Mouse (Mus musculus) cortical plate, adult 2 months (tissue): ENCODE measurements around the gene P4ha3.

Experiments
- CTCF ChIP-seq: fragments of 200-500 bp; IDR thresholded peaks from 2 replicates; pipeline ENCODE4 v1.5.1; 2011; ENCODE audit warnings: mild to moderate bottlenecking, control low read depth, low read length; ENCODE audit not compliant: insufficient read depth; ENCODE audit errors: extremely low read depth
- POLR2A ChIP-seq: fragments of 200-500 bp; IDR thresholded peaks from 2 replicates; pipeline ENCODE4 v1.6.1; 2011; ENCODE audit warnings: mild to moderate bottlenecking, low read length, control low read depth; ENCODE audit not compliant: insufficient read depth; ENCODE audit errors: extremely low read depth

DNA sequence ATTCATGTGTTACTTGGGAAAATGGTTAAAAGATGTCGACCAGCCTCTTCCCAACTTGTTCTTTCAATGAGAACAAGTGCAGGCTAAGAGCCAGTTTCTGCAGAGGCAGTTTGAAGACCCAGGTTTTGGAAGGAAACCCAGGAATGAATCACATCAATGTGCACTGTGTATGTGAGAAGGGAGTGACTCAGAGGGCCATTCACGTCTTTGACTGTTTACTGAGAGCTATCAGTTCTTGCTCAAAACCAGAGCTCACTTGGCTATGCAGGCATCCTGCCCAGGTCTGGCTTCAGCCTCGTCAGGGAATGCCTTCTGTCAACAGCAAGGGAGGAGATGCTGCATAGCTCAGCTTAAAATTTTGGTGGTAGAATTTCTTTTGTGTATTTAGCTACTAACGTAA is 17.0 kb downstream of the P4ha3 start:
- TF ChIP-seq CTCF (no peak), POLR2A (no peak)
